Mouse (Mus musculus): Measurements from ENCODE around the gene Myh3.

- TF ChIP-seq GATA1 (IDR thresholded peaks at IDR 0.05; ENCODE audit: borderline replicate concordance, low read length) (no peak), FLI1 (IDR thresholded peaks at IDR 0.05; ENCODE audit: low read length) (no peak)
Measured at GRCm38 (mm10) chr11:67036229-67036628, 41.9 kb upstream of the Myh3 start.

Measured in megakaryocyte, embryonic 14.5 days (primary cell).